Mouse (Mus musculus) activated CD4-positive, CD25-positive, alpha-beta regulatory T cell, adult 4 months (primary cell): ENCODE results near the gene 4933411K16Rik. TPM values are rescaled to one million over a fixed set of nuclear protein-coding genes. Genes with fewer than 3 reads are reported as not detected.

Experiments
- ATAC-seq: one replicate; pipeline ENCODE4 v1.8.0; 2017
- polyA plus RNA-seq, 2 experiments: library from polyadenylated mRNA; unstranded; fragments of 100-300 nt; shearing (Covaris generic); gene quantifications; one replicate each; pipeline ENCODE4 v1.2.1; 2017

4933411K16Rik gene
- polyA plus RNA-seq, result not detected

DNA sequence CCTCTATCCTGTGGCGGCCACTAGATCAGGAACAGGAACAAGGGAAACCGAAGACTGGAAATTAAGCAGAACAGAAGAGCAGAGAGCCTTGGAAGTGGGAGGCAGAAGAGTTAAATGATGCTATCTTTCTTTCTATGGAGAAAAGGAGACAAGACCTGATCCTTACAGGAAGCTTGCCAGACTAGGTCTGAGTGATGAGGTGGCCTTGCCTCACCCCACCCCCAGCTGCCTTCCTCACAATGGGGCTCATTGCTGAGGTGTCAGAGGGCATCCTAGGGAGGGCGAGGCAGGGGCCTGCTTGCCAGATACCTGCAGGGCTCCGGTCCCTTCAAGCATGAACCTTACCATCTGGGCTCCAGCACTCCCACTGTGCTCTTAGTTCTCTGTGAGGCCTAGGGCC is at the start of gene 4933411K16Rik:
4933411K16Rik (plus strand) TSS at position 301 of the 400 bp plus-strand sequence.
- no peak for ATAC-seq

DNA sequence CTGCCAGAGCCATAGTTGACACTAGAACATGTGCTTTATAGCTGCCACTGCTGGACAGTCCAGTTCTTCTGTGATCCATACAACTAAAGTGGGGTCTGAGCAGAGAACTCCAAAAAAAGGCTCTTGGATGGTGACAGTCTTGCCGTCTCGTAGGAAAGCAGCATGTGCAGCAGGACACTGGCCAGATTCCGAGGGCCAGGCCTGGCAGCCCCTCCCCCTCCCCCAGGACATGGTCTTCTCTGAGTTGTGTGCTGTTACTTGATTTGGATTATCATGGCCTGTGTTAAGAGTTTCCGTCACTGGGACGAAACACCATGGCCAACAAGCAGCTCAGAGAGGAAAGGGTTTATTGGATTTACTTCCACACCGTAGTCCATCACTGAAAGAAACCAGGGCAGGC is 47.8 kb upstream of the 4933411K16Rik start:
- ATAC-seq, result no peak

DNA sequence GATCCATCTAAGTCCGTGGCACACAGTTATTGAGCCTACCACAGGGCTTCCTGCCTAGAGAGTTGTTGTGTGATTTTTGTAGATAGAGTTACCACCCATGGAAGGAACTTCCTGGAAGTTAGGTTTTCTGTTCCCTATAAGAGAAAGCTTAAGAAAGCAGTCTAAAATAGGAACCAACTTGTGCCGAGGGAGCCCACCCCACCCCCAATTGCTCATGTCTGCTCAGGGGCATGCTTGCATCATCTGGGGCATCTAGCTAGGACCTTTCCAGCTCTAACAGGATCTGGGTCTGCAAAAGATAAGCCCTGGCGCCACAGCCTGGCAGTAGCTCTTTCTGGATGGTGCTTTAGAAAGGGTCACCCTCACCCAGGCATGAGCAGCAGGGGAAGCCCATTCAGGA is 46.4 kb upstream of the 4933411K16Rik start:
- ATAC-seq, result no peak

DNA sequence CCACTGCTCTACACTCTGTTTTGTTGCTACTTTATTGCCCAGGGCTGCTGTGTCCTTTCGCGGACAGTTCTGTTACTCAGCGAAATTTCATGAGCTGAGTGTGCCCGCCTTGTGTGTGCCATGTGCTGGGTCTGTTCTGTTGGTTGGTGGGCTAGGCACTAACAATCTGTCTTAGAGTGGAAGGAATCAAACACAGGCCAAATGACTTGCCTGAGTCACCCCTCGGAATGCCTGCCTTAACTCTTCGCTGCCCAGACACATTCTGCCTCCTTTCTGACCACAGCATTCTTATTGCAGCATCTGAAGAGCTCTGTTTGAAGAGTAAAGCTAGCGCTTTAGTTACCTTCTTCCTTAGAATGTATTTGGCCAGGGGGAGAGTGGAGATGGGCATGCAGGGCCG is 45.5 kb upstream of the 4933411K16Rik start:
- no peak for ATAC-seq

DNA sequence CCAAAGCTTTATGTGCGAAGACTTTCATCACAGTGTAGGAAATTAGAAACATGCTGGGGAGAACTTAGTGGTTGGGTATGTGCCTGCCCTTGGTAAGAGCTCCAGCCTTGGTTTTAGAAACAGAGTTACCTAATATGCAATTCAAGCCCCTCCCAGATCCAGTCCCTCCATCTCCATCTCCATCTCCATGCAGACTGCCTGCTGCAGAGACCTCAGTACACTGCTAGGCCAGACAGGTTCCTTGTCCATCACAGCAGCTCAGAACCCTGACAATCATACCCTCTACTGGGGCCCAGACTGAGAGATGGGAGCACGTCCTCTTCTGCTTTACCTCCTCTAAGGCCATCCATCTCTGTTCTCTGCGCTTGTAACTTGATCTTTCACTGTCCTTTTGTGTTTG is 43.5 kb upstream of the 4933411K16Rik start:
- ATAC-seq, result no peak

DNA sequence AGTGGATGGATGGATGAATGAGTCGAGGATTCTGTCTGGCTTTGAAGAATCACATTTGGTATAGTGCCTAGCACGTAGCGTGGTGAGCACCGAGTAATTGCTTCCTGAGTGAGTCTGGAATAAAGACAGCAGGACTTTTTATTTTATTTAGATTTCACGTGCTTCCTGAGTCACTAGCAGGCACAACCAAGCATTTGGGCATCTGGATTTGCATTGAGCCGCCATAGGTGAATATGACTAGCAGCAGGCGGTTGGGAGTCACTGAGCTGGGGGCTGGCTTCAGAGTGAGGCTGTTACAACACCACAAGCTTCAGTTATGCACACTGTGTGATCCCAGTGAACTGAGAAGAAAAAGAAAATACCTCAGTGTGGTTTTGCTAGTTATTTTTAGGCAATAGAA is 43.0 kb upstream of the 4933411K16Rik start:
- no peak for ATAC-seq

DNA sequence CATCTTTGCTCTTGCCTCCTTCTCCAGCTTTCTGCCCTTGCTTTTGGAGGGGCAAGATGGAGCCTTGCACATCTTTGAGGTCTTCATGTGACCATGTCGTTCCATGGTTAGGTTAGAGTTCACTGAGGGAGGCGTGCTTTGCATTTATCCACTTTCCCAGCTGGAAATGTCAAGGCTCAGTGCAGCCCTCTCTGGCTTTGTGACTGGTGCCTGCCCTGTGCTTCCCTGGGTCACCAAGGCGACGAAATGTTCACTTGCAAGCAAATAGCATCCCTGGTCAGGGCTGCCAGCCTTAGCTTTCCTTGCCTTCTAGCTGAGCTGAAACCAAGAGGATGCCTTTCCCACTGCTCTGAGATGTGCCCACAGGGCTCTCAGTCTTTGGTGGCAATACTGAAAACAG is 41.6 kb upstream of the 4933411K16Rik start:
- no peak for ATAC-seq

DNA sequence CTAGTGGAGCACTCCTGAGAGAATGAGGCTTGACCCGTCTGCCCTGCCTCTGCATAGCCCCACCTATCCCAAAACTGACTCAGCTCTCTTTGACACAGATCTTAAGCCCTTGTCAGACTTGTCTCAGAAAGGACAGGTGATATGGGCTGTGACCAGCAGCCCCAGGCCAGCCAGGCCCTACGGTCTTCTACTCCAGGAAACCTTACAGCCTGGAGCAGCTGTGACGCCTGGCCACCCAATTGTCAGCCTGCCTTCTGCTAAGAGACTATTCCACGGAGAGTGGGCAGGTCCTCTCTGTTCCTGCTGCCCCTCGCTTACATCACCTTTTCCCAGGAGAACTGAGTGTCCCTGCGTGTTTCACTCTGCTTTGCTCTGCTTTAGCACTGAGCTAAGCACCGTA is 40.9 kb upstream of the 4933411K16Rik start:
- ATAC-seq, result no peak

DNA sequence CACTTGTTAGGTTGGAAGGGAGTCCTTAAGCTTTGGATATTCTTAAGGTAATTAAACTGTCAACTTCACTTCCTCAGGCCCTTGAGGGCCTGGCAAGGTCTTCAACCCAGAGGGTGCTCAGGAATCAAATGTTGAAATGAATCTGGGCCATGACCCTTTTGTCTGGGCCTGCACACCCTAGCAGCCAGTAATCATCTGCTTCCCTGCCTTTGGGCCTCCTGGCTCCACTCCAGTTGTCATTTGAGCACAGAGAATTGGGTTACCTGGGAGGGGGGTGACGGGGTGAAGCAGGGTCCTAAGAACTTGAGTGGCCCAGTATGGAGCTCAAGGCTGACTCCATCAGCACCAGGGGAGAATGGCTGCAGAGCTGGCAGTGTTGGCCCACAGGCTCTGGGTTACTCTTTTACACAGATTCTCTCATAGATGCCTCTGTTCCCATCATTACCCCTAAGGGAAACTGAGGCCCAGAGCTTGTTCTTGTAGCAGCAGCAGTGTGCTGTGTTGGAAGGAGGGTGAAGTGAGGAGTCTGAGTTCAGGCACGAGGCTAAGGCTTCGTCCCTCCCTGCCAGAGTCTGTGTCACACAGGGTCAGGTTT is 37.7 kb upstream of the 4933411K16Rik start:
- ATAC-seq, result no peak

DNA sequence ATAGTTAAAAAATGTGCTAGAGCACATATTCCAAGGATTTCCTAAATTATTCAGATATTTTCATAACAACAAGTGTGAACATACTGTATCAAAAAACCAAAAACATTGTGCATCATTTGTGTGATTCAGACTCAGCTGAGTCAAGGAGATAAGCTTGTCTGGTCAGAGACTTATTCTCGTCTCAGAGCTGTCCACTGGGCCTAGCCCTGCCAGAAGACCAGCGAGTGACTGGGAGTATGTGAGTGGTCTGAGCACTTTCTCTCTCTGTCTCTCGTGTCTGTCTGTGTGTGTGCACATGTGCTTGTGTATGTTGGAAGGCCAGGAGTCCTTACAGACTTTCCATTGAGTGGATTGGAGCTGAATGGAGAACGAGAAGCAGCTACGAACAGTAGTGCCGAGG is 37.0 kb upstream of the 4933411K16Rik start:
- no peak for ATAC-seq

DNA sequence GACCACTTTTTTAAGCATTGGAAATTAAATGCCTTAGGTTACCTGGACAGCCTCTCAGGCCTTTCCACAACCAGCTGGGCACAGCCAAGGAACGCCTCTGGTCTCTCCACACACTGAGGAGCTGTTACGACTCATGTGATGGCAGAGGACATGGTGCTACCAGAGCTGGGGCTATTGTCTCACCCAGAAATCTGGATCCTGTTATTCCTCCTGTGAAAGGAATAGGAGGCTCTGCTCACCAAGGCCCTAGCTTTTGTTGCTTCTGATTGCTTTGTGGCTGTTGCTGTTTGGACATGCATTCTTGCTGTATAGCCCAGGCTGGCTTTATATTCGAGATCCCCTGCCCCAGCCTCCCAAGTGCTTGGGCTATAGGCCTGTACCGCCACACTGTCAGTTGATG is 35.8 kb upstream of the 4933411K16Rik start:
- no peak for ATAC-seq

DNA sequence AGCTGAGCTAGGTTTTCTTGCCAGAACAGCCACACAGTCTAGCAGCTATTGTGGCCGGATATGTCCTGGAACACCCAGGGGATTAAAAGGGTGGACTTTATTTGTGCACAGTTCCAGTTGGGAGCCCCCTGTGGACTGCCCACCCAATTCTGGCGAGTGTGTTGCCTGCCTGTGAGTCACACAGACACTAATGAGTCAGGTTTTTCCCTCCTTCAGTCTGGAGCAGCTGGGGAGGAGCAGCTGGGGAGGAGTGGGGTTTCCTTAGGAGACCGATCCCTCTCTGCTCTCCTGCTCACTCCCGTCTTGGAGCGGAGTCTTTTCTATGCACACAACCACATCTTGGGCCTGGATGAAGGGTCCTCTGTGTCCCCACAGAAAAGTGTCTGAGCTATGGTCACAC is 35.2 kb upstream of the 4933411K16Rik start:
- ATAC-seq, result no peak

DNA sequence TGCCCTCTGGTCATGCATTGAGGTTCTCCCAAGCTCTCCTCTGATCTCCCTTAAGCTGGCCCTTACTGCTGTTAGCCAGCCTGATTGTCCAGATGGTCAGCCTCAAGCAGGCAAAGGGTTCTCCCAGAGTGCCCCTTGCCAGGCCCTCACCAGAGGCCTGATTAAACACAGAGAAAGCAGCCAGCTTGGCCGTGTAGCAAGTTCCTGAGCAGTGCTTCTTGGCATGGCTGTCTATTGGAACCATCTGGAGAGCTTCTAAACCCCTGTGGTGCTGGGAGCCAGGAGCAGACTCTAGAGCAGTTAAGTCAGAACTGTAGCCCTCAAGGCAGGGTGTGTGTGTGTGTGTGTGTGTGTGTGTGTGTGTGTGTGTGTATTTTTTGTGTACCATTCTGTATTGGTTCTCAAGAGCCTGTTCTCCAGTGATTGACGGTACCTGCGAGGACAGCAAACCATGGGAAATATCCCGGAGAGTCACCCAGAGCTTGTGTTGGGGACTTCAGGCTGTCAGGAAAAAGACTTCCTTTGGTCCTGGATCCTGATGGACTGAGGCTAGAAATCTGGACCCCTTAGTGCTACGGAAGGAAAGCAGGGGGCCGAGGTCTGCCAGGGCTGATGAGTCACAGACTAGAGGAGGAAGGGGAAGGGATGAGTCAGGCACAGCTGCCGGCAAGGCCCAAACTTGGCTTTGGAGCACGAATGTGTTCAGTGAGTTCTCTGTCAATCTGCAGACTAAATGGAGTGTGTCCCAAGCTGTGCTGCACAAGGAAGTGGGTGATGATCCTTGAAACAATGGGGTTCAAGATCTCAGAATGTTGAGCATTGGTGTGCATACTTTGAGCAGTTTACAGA is 34.4 kb upstream of the 4933411K16Rik start:
- no peak for ATAC-seq

DNA sequence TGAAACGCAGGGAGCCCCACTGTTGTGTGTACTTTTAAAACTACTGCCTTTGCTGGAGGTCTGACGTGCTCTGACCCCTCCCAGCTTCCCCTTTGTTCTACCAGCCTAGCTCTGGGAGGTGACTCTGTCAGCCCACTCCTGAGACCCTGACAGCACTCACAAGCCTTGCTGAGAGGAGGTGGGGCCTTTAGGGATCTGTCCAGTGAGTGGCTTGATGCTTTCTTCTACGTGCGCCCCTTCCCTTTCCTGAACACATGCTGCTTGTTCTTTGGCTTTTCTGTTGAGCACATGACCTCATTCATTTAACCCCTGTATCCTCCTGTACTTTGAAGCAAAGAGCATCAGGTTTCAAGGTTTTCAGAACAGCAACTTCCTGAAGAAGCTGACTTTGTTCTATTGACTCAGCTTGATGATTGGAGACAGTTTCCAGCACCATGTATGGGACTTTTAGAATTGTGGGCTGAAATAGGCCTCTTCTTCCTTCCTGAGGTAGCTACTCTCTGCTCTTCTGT is 33.0 kb upstream of the 4933411K16Rik start:
- ATAC-seq, result peak; percentile 66

DNA sequence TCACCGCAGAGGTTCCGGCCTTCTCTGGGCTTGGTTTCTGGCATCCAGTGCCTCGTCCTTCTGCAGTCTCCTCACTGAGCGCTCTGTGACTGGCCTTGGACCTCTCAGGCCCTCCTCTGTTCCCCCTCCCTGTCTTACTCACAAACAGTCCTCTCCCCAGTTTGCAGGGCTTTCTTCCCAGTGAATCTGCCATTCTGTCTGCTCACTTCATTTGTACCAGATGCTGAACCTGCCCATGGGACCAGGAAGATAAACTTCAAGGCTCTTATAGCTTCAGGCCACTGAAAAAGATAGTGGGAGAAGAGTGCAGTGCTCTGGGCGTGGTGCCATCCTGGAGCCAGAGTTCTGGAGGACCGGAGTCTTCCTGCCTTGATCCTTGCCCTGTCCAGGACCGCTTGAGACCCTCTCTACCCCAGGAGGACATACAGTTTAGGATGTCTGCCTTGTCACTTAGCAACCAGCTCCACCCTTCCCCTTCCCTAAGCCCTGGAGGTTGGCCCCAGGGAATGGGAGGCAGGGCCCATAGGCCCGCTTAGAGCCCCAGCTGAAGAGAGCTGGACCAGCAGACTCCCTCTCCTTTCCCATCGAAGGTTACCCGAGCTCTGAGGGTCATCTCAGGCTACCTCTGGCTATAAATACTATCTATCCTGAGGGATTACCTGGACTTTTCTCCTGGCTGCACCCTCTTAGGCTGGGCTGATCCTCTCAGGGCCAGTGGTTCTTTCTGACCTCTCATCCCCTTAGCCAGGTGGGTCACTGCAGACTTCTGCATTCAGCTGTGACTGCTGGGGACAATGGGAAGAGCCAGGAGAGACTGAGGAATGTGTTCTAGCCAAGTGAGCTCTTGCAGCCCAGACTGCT is 30.1 kb upstream of the 4933411K16Rik start:
- ATAC-seq, result no peak

DNA sequence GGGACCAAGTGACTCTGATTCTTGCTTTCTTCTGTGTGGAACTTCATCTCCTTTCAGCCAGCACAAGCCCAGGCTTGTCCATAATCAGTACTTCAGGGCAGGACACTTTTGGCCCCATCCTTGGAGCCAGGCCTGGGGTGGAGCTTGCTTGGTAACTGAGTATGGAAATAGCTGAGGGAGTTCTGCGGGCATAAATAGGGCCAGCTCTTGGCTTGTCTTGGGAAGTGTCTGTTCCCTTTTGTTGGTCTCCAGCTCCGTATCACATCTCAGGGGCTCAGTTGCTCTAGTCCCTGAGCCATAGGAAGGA is 29.6 kb upstream of the 4933411K16Rik start:
- no peak for ATAC-seq

DNA sequence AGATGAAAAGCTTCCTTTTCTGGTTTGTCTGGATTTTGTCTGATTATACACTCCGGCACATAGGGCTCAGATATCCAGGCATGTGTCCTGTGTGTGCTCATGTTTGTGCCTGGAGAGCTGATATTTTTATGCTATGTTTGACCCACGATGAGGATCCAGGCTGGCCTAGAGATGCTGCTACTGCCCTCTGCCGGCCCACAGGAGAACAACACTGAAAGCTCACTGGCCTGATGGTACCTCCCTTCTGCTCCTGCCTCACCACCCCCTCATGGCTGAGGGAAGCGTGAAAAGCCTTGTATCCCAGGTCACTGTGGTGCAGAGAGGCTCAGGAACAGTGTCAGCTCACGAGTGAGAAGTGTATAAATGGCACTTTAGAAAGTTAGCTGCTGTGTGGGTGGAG is 25.9 kb upstream of the 4933411K16Rik start:
- ATAC-seq, result peak; percentile 76

DNA sequence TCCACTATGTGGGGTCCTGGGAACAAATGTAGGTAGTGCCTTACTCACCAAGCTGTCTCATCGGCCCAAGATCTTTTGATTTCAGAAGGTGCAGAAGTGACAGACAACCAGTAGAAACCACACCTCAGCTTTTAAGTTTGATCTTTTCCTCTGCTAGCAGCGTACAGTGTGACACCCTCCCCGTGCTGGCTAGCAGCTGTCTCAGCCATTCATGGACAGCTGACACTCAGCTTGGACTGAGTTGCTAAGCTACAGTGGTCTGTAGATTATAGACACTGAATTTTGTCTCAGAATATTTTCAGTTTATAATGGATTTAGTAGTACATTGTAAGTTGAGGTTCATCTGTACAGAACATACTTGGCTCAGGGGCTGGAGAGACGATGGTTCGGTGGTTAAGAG is 20.9 kb upstream of the 4933411K16Rik start:
- no peak for ATAC-seq

DNA sequence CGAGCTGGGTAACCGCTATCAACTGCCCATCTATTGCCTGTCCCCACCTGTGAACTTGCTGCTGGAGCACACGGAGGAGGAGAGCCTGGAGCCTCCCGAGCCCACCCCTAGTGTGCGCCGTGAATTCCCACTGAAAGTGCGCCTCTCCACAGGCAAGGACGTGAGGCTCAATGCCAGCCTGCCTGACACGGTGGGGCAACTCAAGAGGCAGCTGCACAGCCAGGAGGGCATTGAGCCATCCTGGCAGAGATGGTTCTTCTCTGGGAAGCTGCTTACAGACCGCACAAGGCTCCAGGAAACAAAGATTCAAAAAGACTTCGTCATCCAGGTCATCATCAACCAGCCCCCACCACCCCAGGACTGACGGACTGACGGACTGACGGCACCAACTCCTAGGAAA is 18.4 kb upstream of the 4933411K16Rik start:
- ATAC-seq, result no peak

DNA sequence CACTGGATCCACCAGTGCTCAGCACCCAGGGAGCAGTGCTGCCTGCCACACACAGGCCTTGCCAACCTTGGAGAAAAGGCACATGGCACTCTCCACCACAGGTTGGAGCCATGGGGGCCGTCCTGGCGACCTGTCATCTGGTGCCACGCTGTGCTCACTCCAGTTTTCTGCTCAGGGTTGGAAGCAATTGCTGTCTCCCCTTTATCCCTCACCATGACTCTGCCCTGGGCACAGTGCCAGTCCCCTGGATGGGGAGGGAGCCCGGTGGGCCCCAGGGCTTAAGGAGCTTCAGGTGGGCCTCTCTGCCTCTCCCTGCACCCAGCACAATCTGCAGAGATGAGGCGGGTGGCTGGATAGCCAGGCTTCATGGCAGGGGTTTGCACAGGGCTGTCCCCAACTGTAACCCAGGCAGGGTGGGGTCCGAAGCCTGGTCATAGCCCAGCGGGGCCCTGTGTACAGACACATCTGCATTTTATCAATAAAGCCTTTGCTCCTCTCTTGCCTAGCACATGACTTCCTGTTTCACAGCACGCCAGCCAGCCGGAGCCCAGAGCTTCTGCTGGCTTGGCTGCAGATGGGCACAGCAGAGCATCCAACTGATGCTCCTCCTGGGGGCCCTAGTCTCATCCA is 17.8 kb upstream of the 4933411K16Rik start:
- ATAC-seq, result no peak

DNA sequence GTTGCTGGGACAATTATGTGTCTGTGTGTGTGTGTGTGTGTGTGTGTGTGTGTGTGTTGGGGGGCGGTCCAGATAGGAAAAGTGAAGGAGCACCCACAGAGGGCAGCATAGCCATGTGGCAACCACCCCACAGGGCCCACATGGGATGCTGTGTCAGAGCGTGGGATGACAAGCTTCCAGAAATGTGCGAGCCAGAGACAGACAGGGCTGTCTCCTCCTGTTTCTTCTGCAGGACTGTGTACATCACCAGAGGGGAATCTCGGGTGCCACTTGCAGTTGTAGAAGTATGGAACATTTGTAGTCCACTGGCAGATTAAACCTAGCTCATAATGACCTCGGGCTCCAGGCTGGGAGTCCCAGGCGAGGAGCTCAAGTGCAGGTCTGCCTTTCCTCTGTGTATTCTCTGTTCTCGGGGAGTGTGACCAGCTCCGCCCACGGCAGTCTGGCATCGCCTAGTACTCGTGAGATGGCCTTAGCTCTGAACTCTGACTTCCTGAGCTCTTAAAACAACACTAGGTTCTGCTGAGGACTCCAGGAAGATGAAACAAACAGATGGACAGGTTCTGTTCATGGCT is 17.1 kb upstream of the 4933411K16Rik start:
- ATAC-seq, result no peak

DNA sequence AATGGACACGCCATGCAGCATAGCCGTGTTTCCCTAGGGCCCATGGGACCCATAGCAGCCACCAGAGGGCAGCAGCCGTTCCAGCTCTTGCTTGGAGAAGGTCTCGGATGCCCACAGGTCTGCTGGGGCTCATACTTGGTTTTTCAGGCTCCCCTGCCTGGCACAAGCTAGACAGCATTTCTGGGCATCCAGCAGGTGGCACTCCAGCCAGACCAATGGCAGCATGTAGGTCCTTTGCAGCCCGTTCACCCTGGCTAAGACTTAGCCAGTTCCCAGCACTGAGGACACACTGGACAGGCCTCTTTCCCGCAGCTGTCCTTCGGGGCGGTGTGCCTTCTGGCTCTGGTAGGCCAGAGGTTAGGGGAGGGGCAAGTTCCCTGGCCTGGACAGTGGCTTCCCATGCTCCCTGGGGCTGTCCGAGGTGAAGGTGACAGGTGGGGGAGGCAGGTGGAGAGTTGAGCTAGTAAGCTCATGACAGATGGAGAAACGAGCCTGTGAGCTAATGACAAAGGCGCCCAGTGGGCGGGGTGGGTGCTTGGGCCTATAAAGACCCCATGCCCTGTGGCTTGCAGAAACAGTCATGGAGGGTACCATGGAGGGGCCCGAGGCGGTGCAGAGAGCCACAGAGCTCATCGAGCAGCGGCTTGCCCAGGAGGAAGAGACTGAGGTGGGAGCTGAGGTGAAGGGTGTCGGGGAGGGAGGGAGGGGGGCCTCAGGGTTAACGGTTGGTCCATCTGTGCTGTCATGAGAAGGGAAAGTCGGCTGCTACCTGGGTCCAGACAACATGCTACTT is 16.4 kb upstream of the 4933411K16Rik start, which contains the start of gene Ankrd2:
Ankrd2 (plus strand) TSS at position 545 of the 793 bp plus-strand sequence.
- peak; percentile 80 for ATAC-seq
